Comparison of ENCODE assay signal across 23 mouse cellular contexts in genomic region chr7:73792155-73792554, GRCm38 (mm10). TPM values are rescaled to one million over a fixed set of nuclear protein-coding genes. Genes with fewer than 3 reads are reported as not detected.
A peak's percentile ranks its signal among the peaks of the same experiment; 100 is the strongest.
DNase-seq lines count a peak whose midpoint lies in the region; ATAC-seq and TF ChIP-seq lines count a peak whose summit lies in the region.
"Had no signal": no experiment of that assay in that cellular context is flagged by ENCODE, and none has a peak within 500 bp of the region (broad histone marks: within the 10 kb centered on the region; RNA-seq: fewer than 3 reads in every experiment).

No protein-coding gene starts in this region.

- no peak overlapping the region for H3K4me3 ChIP-seq in lung, embryonic 14.5 days (ENCODE audit: low read depth, low read length)
- H3K4me3 ChIP-seq in lung, adult 2 months (replicated peaks; ENCODE audit: extremely low read depth, low read depth, low read length) = no peak overlapping the region
- H3K4me3 ChIP-seq in testis, adult 2 months (ENCODE audit: control insufficient read depth, low read depth, low read length) = no peak overlapping the region
- H3K4me3 ChIP-seq in layer of hippocampus, adult 2 months = no peak overlapping the region
- H3K4me3 ChIP-seq: forebrain, embryonic 10.5 days; forebrain, embryonic 13.5 days; heart, adult 2 months; heart, embryonic 10.5 days; heart, embryonic 13.5 days had no signal

- H3K9ac ChIP-seq in lung, embryonic 14.5 days = no peak overlapping the region
- H3K9ac ChIP-seq: forebrain, embryonic 13.5 days; heart, embryonic 13.5 days; hindbrain, embryonic 14.5 days had no signal

- H3K9me3 ChIP-seq in lung, embryonic 14.5 days (ENCODE audit: low read depth, low read length) = no peaks in the 10 kb centered on the region
- H3K9me3 ChIP-seq: forebrain, embryonic 10.5 days; forebrain, embryonic 13.5 days; heart, embryonic 10.5 days; heart, embryonic 13.5 days had no signal

- H3K27ac ChIP-seq in lung, embryonic 14.5 days (ENCODE audit: low read depth) = peak overlapping the region; percentile 54
- no peak overlapping the region; the same call in 1 of the 2 replicates for H3K27ac ChIP-seq in testis, adult 2 months (ENCODE audit: control insufficient read depth, insufficient read depth, low read depth, low read length)
- no peak overlapping the region for H3K27ac ChIP-seq in layer of hippocampus, adult 2 months
- H3K27ac ChIP-seq: forebrain, embryonic 10.5 days; forebrain, embryonic 13.5 days; heart, adult 2 months; heart, embryonic 10.5 days; heart, embryonic 13.5 days; hindbrain, embryonic 14.5 days had no signal

- no peak overlapping the region for H3K4me2 ChIP-seq in lung, embryonic 14.5 days
- H3K4me2 ChIP-seq: forebrain, embryonic 13.5 days; heart, embryonic 13.5 days; hindbrain, embryonic 14.5 days had no signal

- H3K36me3 ChIP-seq in lung, embryonic 14.5 days (ENCODE audit: insufficient read depth) = no peaks in the 10 kb centered on the region
- no peaks in the 10 kb centered on the region; the same call in none of the 2 replicates for H3K36me3 ChIP-seq in testis, adult 2 months (ENCODE audit: control insufficient read depth, insufficient read depth, low read length)
- H3K36me3 ChIP-seq: forebrain, embryonic 10.5 days; heart, embryonic 10.5 days; heart, embryonic 13.5 days had no signal

- WGBS in lung, embryonic 14.5 days = 46% methylated on average over 4 of the region's 4 CpGs
- WGBS in lung, adult 2 months = 55% methylated on average over 4 of the region's 4 CpGs

- TF ChIP-seq POLR2A in lung, adult 2 months (IDR thresholded peaks at IDR 0.05; ENCODE audit: borderline replicate concordance, extremely low read depth, low read depth, low read length) = no peak
- 0 out of 2 replicates have a peak, but pooled peaks have one; percentile 22 for TF ChIP-seq POLR2A in testis, adult 2 months (IDR thresholded peaks at IDR 0.05; ENCODE audit: control insufficient read depth, low read depth, low read length)

- no peaks in the 10 kb centered on the region for H3K27me3 ChIP-seq in lung, embryonic 14.5 days (ENCODE audit: insufficient read depth, low read length)
- H3K27me3 ChIP-seq in testis, adult 2 months (ENCODE audit: control insufficient read depth, insufficient read depth, low read length) = no peaks in the 10 kb centered on the region
- H3K27me3 ChIP-seq: forebrain, embryonic 13.5 days had no signal

- DNase-seq in lung, embryonic 14.5 days = no peak
- no peak for DNase-seq in lung, adult 2 months
- DNase-seq in testis, postnatal 14 days (ENCODE audit: low spot score) = no peak
- peak; percentile 29 for DNase-seq in lung, postnatal 36 days
- no peak for DNase-seq in layer of hippocampus, adult 2 months (ENCODE audit: low spot score in 2 of 2)
- DNase-seq: adrenal gland, adult 8-10 months; adrenal gland, postnatal 25 days; cerebellum, adult 11-12 months; cerebellum, adult 8-10 months; cerebellum, postnatal 10 days; gastrocnemius, postnatal 10 days; gastrocnemius, postnatal 36 days; heart, adult 2 months; heart, postnatal 14 days; heart, postnatal 4 days had no signal

- peaks cover 3% of the 10 kb centered on the region; the same call in 1 of the 2 replicates for H3K4me1 ChIP-seq in lung, embryonic 14.5 days (ENCODE audit: insufficient read depth)
- H3K4me1 ChIP-seq in lung, adult 2 months (ENCODE audit: control insufficient read depth, insufficient read depth, low read length) = no peaks in the 10 kb centered on the region; the same call in 1 of the 2 replicates
- H3K4me1 ChIP-seq in testis, adult 2 months (ENCODE audit: control insufficient read depth, insufficient read depth, low read length) = no peaks in the 10 kb centered on the region
- H3K4me1 ChIP-seq: forebrain, embryonic 13.5 days; heart, embryonic 10.5 days had no signal

- no peak for ATAC-seq in lung, embryonic 14.5 days (ENCODE audit: insufficient read depth)
- ATAC-seq: activated CD4-positive, CD25-positive, alpha-beta regulatory T cell, adult 4 months; forebrain, embryonic 13.5 days; forebrain, embryonic 16.5 days had no signal

- no peak for TF ChIP-seq CTCF in lung, embryonic 14.5 days (IDR thresholded peaks at IDR 0.05; ENCODE audit: low read depth)
- no peak for TF ChIP-seq CTCF in lung, adult 2 months (IDR thresholded peaks at IDR 0.05; ENCODE audit: insufficient read depth, low read length)
- no peak for TF ChIP-seq CTCF in testis, adult 2 months (IDR thresholded peaks at IDR 0.05; ENCODE audit: control insufficient read depth, insufficient read depth, insufficient replicate concordance, low read depth, low read length)
- no peak for TF ChIP-seq CTCF in layer of hippocampus, adult 2 months (conservative IDR thresholded peaks at IDR 0.05)

RNA-seq across cellular contexts. Expression of gene Fam174b, which starts 52.1 kb away (rescaled TPM):
- polyA plus RNA-seq in lung, embryonic 14.5 days (2014; fragmentation: Nextera tagmentation; extraction: Ambion mirVana) = 72.6 and 74.8 TPM in 2 replicates
- 135 and 156 TPM in 2 replicates for polyA plus RNA-seq in lung, adult 2 months (2012; rRNA removed)
- 0.12 and 0.23 TPM in 2 replicates for polyA plus RNA-seq in testis, adult 2 months (2012; rRNA removed)
- total RNA-seq in layer of hippocampus, adult 2 months (2021) = 10 to 100 TPM; 29.9 to 30.2 TPM

Comparison
In these comparisons a context has a peak if more than half of its experiments do, and no peak if none do; other contexts are left out.
1. RNA of gene Fam174b, which starts 52.1 kb away (polyA plus RNA-seq): 135 to 156 TPM in lung, adult 2 months and 72.6 to 74.8 TPM in lung, embryonic 14.5 days; 0.12 to 0.23 TPM in testis, adult 2 months; every median in the first group is over 10 times any median in the second.